Mouse (Mus musculus) CH12F3 (cell line): ENCODE data around the gene Prss12.

Experiments used
- in situ Hi-C: fragments of 300-500 bp; cut with MboI; formaldehyde crosslinking; loops from 2 replicates; pipeline ENCODE4 v1.14.3; 2020; ENCODE audit warnings: low sequenced_read_pairs

Prss12 gene

GRCm38 (mm10) chr3:123527806-123528507, 81.2 kb downstream of the Prss12 start:
- in situ Hi-C loops: no loop called here

DNA sequence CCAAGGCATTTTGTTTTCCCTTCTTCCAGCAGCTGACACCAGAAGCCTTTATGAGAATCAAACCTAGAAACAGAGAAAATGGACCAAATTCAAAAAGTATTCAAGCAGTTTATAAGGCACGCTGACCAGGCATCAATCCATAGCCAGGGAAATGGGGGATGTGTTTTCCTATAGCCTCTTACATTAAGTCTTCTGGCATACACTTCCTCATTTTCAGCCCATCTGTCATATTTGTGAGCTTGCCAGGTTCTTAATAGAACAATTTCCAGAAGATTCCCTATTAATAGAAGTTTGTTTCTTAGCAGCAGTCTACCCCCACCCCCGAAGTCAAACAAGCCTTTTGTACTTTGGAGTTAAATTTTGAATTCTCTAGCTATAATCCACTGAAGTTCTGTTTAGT, 84.4 kb downstream of the Prss12 start:
- in situ Hi-C loops: no loop called here

DNA sequence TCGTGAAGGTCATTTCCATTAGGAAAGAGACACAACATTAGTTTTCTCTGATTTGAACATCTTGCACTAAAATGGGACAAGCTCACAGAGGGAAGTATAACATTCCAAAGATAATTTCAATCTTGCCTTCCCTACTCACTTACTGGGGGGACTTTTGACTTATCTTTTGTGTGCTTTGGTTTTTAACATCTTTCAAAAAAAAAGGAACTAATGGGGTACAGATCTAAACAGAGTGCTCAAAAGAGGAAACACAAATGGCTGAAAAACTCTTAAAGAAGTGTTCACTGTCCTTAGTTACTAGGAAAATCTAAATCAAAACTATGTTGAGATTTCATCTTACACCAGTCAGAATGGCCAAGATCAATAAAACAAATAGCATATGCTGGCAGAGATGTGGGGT, 90.6 kb downstream of the Prss12 start:
- in situ Hi-C loops: no loop called here

- in situ Hi-C loops: no loop called here
Measured at GRCm38 (mm10) chr3:123543585-123544304, 97.0 kb downstream of the Prss12 start.

GRCm38 (mm10) chr3:123550487-123550886, 103.8 kb downstream of the Prss12 start:
- in situ Hi-C loops: no loop called here

DNA sequence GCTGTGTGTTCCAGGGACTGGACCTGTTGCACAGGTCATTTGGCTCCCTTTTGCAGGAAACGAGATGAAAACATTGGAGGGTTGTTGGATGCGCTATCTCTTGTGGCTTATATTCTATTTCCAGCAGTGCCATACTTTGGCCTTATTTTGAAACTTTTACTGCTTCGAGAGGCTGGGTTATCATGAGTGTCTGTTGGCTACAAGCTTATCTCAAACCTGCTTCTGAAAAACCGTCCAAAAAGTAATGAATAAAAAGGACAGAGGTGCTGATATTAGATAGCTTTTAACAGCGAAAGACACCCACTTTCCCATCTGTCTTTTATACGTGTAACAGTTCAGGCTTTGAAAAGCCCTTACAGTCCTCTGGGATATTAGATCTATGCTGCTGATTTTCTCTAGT, 107.2 kb downstream of the Prss12 start:
- in situ Hi-C loops: no loop called here

- in situ Hi-C loops: no loop called here
Measured at GRCm38 (mm10) chr3:123555254-123555865, 108.6 kb downstream of the Prss12 start.
